Mouse (Mus musculus) liver, embryonic 11.5 days (tissue): ENCODE data around the gene Dpyd. TPM values are rescaled to one million over a fixed set of nuclear protein-coding genes. Genes with fewer than 3 reads are reported as not detected.

Source experiments
- ATAC-seq: fragments of 200-750 bp; cut with Nextera tagmentation; replicated peaks from 2 replicates; pipeline ENCODE4 v1.8.0; 2017; ENCODE audit warnings: moderate number of reproducible peaks, mild to moderate bottlenecking, moderate TSS enrichment, moderate library complexity; ENCODE audit not compliant: low FRiP score
- DNase-seq: peaks from one replicate; pipeline ENCODE4 v3.0.0-alpha.2; 2017; ENCODE audit warnings: low spot score
- H3K27ac ChIP-seq: fragments of 300-500 bp; sonication (generic); 2 replicates; pipeline ENCODE4 v1.5.1; 2014; ENCODE audit warnings: mild to moderate bottlenecking, low read depth, low read length, control low read depth
- H3K27me3 ChIP-seq: fragments of 300-500 bp; sonication (generic); replicated peaks from 2 replicates; pipeline ENCODE4 v1.6.1; 2014; ENCODE audit warnings: low read length, mixed read lengths; ENCODE audit not compliant: control insufficient read depth, insufficient read depth
- H3K36me3 ChIP-seq: fragments of 300-500 bp; sonication (generic); 2 replicates; pipeline ENCODE4 v1.6.1; 2014; ENCODE audit warnings: mild to moderate bottlenecking, low read length, moderate library complexity, mixed read lengths; ENCODE audit not compliant: control insufficient read depth, insufficient read depth
- H3K4me1 ChIP-seq: fragments of 300-500 bp; sonication (generic); replicated peaks from 2 replicates; pipeline ENCODE4 v1.6.1; 2014; ENCODE audit warnings: low read length, mixed read lengths; ENCODE audit not compliant: control insufficient read depth, insufficient read depth
- H3K4me2 ChIP-seq: fragments of 300-500 bp; sonication (generic); 2 replicates; pipeline ENCODE4 v1.6.1; 2014; ENCODE audit warnings: mild to moderate bottlenecking, control low read depth, moderate library complexity
- H3K4me3 ChIP-seq: fragments of 300-500 bp; sonication (generic); 2 replicates; pipeline ENCODE4 v1.5.1; 2014; ENCODE audit warnings: low read depth, low read length, control low read depth
- H3K9ac ChIP-seq: fragments of 300-500 bp; sonication (generic); 2 replicates; pipeline ENCODE4 v1.6.1; 2014; ENCODE audit warnings: low read depth, low read length, control low read depth
- H3K9me3 ChIP-seq: fragments of 300-500 bp; sonication (generic); 2 replicates; pipeline ENCODE4 v1.6.1; 2016; ENCODE audit warnings: low read length, inconsistent platforms, mixed read lengths; ENCODE audit not compliant: control insufficient read depth
- WGBS: fragments of 180-500 bp; shearing (Covaris S2); extraction: QIAGEN DNeasy Blood & Tissue Kit; methylation state at CpG from one replicate; pipeline ENCODE4 v1.1.7; 2014; 5-methylcytosine and 5-hydroxymethylcytosine counted together
- polyA plus RNA-seq: library from polyadenylated mRNA; unstranded; fragments of >200 nt; fragmentation: Nextera tagmentation; extraction: Ambion mirVana; gene quantifications from 2 replicates; pipeline ENCODE4 v1.2.1, GENCODE M21; 2014

Gene Dpyd
- polyA plus RNA-seq, 1 experiment from 2014 or later, result 1.6 TPM

DNA sequence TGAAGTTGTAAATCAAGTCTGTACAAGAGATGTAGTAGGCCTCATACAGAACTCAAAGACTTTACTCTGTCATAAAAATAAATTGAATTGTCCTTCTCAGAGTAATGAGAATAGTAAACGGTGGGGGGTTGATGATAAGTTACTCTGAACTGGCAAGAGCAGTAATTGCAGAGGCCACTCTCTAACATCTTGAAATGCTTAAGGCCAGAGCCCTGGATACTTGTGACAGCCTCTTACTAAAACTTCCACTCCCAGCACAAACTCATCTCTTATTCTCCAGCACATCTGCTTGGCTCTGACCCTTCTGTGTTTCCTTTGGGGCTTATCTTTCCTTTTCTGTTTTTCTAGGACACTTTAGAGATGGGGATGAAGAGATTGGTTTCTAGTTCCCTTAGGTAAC, 606.7 kb downstream of the Dpyd start:
- H3K9me3 ChIP-seq, result no peaks in the 10 kb centered on the region
- H3K4me2 ChIP-seq, result no peak overlapping the region
- no peaks in the 10 kb centered on the region for H3K36me3 ChIP-seq
- ATAC-seq (no peak), DNase-seq (no peak)
- H3K27me3 ChIP-seq, result no peaks in the 10 kb centered on the region
- no peak overlapping the region for H3K9ac ChIP-seq
- H3K27ac ChIP-seq, result no peak overlapping the region
- H3K4me1 ChIP-seq, result no peaks in the 10 kb centered on the region
- no peak overlapping the region for H3K4me3 ChIP-seq
- 47% methylated on average over 1 of the region's 1 CpGs for WGBS

GRCm38 (mm10) chr3:119183261-119183660, 621.3 kb downstream of the Dpyd start:
- ATAC-seq (no peak), DNase-seq (no peak)
- H3K4me2 ChIP-seq, result no peak overlapping the region
- H3K4me3 ChIP-seq, result no peak overlapping the region
- H3K9ac ChIP-seq, result no peak overlapping the region
- no peaks in the 10 kb centered on the region for H3K36me3 ChIP-seq
- no peaks in the 10 kb centered on the region for H3K9me3 ChIP-seq
- no peak overlapping the region for H3K27ac ChIP-seq
- WGBS, result 87% methylated on average over 3 of the region's 3 CpGs
- H3K27me3 ChIP-seq, result no peaks in the 10 kb centered on the region
- H3K4me1 ChIP-seq, result no peaks in the 10 kb centered on the region

DNA sequence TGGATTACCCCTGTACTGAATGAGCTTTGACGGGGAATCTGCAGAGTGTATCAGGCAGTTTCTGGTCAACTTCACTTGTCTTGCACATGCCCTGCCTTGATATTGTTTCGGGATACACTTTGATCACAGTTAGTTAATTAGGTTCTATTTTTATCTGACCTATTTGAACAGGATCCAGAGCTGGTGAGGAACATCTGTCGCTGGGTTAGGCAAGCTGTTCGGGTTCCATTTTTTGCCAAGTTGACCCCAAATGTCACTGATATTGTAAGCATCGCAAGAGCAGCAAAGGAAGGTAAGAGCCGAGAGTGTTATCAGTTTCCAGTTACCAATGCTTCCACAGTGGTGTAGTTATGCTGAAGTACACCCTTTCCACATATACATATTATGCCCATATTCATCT, 632.1 kb downstream of the Dpyd start:
- no peak overlapping the region for H3K4me2 ChIP-seq
- no peaks in the 10 kb centered on the region for H3K27me3 ChIP-seq
- DNase-seq (no peak), ATAC-seq (no peak)
- no peak overlapping the region for H3K9ac ChIP-seq
- H3K9me3 ChIP-seq, result no peaks in the 10 kb centered on the region
- no peaks in the 10 kb centered on the region for H3K4me1 ChIP-seq
- H3K4me3 ChIP-seq, result no peak overlapping the region
- H3K27ac ChIP-seq, result no peak overlapping the region
- H3K36me3 ChIP-seq, result no peaks in the 10 kb centered on the region
- WGBS, result 73% methylated on average over 6 of the region's 6 CpGs

GRCm38 (mm10) chr3:119195613-119196012, 633.7 kb downstream of the Dpyd start:
- no peak overlapping the region for H3K4me3 ChIP-seq
- H3K4me1 ChIP-seq, result no peaks in the 10 kb centered on the region
- no peak overlapping the region for H3K27ac ChIP-seq
- no peak for DNase-seq
- H3K9ac ChIP-seq, result no peak overlapping the region
- H3K9me3 ChIP-seq, result no peaks in the 10 kb centered on the region
- no peak for ATAC-seq
- 63% methylated on average over 4 of the region's 4 CpGs for WGBS
- no peak overlapping the region for H3K4me2 ChIP-seq
- no peaks in the 10 kb centered on the region for H3K36me3 ChIP-seq
- no peaks in the 10 kb centered on the region for H3K27me3 ChIP-seq

DNA sequence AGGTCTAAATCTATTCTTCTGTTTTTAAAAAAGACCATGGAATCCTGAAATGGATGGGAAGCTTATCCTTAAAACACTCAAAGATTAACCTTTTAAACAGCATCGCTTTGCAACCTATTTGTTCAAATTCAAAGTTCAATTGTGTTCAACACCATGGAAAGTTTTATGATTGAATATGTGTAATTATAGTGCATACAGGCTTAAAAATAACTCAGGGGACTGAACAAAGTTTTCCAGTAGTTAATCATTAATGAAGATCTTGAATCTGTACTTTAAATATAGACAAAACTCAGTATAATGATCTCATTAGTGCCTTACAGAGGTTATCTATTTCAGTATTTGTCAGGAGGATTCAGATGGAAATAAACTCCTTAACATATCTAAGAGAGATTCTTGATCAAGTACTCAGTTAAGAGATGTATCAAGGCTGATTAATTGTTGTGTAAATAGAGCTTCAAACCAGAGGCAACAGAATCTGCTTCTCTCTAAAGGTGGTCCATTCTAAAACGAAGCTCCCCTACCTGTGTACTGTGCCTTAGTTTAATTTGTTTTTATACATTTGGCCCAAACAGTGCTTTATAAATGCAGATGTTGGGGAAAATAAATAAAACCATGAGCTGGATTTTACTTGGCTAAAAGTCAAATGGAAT, 659.0 kb downstream of the Dpyd start:
- H3K9me3 ChIP-seq, result no peaks in the 10 kb centered on the region
- H3K9ac ChIP-seq, result no peak overlapping the region
- ATAC-seq (no peak), DNase-seq (no peak)
- no peaks in the 10 kb centered on the region for H3K36me3 ChIP-seq
- H3K4me3 ChIP-seq, result no peak overlapping the region
- no peak overlapping the region for H3K27ac ChIP-seq
- H3K4me1 ChIP-seq, result no peaks in the 10 kb centered on the region
- H3K27me3 ChIP-seq, result no peaks in the 10 kb centered on the region
- WGBS, result 69% methylated on average over 2 of the region's 2 CpGs
- H3K4me2 ChIP-seq, result no peak overlapping the region

GRCm38 (mm10) chr3:119243181-119243580, 681.3 kb downstream of the Dpyd start:
- H3K27me3 ChIP-seq, result no peaks in the 10 kb centered on the region
- H3K9ac ChIP-seq, result no peak overlapping the region
- ATAC-seq, result no peak
- H3K36me3 ChIP-seq, result no peaks in the 10 kb centered on the region
- WGBS, result 63% methylated on average over 3 of the region's 3 CpGs
- H3K4me2 ChIP-seq, result no peak overlapping the region
- H3K4me3 ChIP-seq, result no peak overlapping the region
- H3K4me1 ChIP-seq, result no peaks in the 10 kb centered on the region
- H3K27ac ChIP-seq, result no peak overlapping the region
- no peak for DNase-seq
- no peaks in the 10 kb centered on the region for H3K9me3 ChIP-seq

- H3K36me3 ChIP-seq, result no peaks in the 10 kb centered on the region
- ATAC-seq (no peak), DNase-seq (no peak)
- H3K9ac ChIP-seq, result no peak overlapping the region
- H3K27me3 ChIP-seq, result no peaks in the 10 kb centered on the region
- 60% methylated on average over 5 of the region's 5 CpGs for WGBS
- no peaks in the 10 kb centered on the region for H3K4me1 ChIP-seq
- no peak overlapping the region for H3K4me3 ChIP-seq
- H3K27ac ChIP-seq, result no peak overlapping the region
- no peaks in the 10 kb centered on the region for H3K9me3 ChIP-seq
- H3K4me2 ChIP-seq, result no peak overlapping the region
These were observed 694.6 kb downstream of the Dpyd start for GRCm38 (mm10) chr3:119256516-119256915.

GRCm38 (mm10) chr3:119275241-119275640, 713.3 kb downstream of the Dpyd start:
- no peak overlapping the region for H3K27ac ChIP-seq
- no peaks in the 10 kb centered on the region for H3K4me1 ChIP-seq
- DNase-seq, result no peak
- no peak for ATAC-seq
- H3K4me3 ChIP-seq, result no peak overlapping the region
- no peaks in the 10 kb centered on the region for H3K36me3 ChIP-seq
- H3K9ac ChIP-seq, result no peak overlapping the region
- H3K4me2 ChIP-seq, result no peak overlapping the region
- H3K9me3 ChIP-seq, result no peaks in the 10 kb centered on the region
- no peaks in the 10 kb centered on the region for H3K27me3 ChIP-seq
- WGBS, result 58% methylated on average over 2 of the region's 2 CpGs

DNA sequence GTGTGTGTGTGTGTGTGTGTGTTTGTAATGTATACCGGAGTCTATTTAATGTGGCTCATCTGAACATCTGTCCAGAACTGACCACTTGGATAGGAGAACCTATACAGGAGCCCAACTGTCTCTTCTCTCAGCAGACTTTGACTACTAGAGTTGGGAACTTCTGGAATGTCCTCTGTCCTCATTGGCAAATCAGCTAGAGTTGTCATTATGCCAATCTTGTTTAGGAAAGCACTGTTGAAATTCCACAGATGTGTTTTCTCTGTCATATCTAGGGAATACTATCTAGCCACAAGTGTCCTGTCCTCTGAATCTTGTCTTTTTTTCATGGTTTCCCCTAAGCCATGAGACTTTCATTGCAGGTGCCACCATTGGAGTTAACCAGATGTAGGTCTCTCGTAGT, 718.7 kb downstream of the Dpyd start:
- H3K9me3 ChIP-seq, result no peaks in the 10 kb centered on the region
- H3K4me3 ChIP-seq, result no peak overlapping the region
- H3K27ac ChIP-seq, result no peak overlapping the region
- ATAC-seq (no peak), DNase-seq (no peak)
- H3K4me2 ChIP-seq, result no peak overlapping the region
- no peaks in the 10 kb centered on the region for H3K36me3 ChIP-seq
- no peak overlapping the region for H3K9ac ChIP-seq
- no peaks in the 10 kb centered on the region for H3K27me3 ChIP-seq
- 82% methylated on average over 2 of the region's 2 CpGs for WGBS
- H3K4me1 ChIP-seq, result no peaks in the 10 kb centered on the region
